Mouse (Mus musculus) embryonic facial prominence, embryonic 13.5 days (tissue): ENCODE data around the gene Orai3. TPM values are rescaled to one million over a fixed set of nuclear protein-coding genes. Genes with fewer than 3 reads are reported as not detected.
"Not testable (repeated sequence)": the region's sequence is repeated elsewhere in the genome, so short reads cannot be mapped to it uniquely, and the experiment has no call there.

Experiments
- ATAC-seq: fragments of 200-750 bp; cut with Nextera tagmentation; 2 replicates; pipeline ENCODE4 v1.8.0; 2017; ENCODE audit warnings: low read depth; ENCODE audit not compliant: insufficient number of reproducible peaks, insufficient read depth, low FRiP score, low TSS enrichment
- H3K27ac ChIP-seq: fragments of 300-500 bp; sonication (generic); 2 replicates; pipeline ENCODE4 v1.5.1; 2015; ENCODE audit warnings: moderate library complexity, mild to moderate bottlenecking, inconsistent platforms
- H3K27me3 ChIP-seq: fragments of 300-500 bp; sonication (generic); 2 replicates; pipeline ENCODE4 v1.6.1; 2015; ENCODE audit warnings: mild to moderate bottlenecking, inconsistent platforms
- H3K36me3 ChIP-seq: fragments of 300-500 bp; sonication (generic); 2 replicates; pipeline ENCODE4 v1.6.1; 2015; ENCODE audit warnings: mild to moderate bottlenecking, inconsistent platforms
- H3K4me1 ChIP-seq: fragments of 300-500 bp; sonication (generic); 2 replicates; pipeline ENCODE4 v1.6.1; 2015; ENCODE audit warnings: inconsistent platforms
- H3K4me2 ChIP-seq: fragments of 300-500 bp; sonication (generic); 2 replicates; pipeline ENCODE4 v1.6.1; 2015; ENCODE audit warnings: moderate library complexity, mild to moderate bottlenecking, inconsistent platforms
- H3K4me3 ChIP-seq: fragments of 300-500 bp; sonication (generic); 2 replicates; pipeline ENCODE4 v1.5.1; 2015; ENCODE audit warnings: mild to moderate bottlenecking, inconsistent platforms
- H3K9ac ChIP-seq: fragments of 300-500 bp; sonication (generic); 2 replicates; pipeline ENCODE4 v1.6.1; 2015; ENCODE audit warnings: mild to moderate bottlenecking, inconsistent platforms
- H3K9me3 ChIP-seq: fragments of 300-500 bp; sonication (generic); 2 replicates; pipeline ENCODE4 v1.6.1; 2016; ENCODE audit warnings: inconsistent platforms
- WGBS: fragments of 180-500 bp; shearing (Covaris S2); methylation state at CpG from one replicate; pipeline ENCODE4 v1.1.7; 2015; ENCODE audit warnings: mixed read lengths; 5-methylcytosine and 5-hydroxymethylcytosine counted together
- polyA plus RNA-seq: library from polyadenylated mRNA; unstranded; fragments of >200 nt; fragmentation: Nextera tagmentation; extraction: Ambion mirVana; gene quantifications from 2 replicates; pipeline ENCODE4 v1.2.1, GENCODE M21; 2015

The Orai3 gene
- 16.4 and 19.0 TPM in 2 replicates for polyA plus RNA-seq

GRCm38 (mm10) chr7:127769651-127770038, at the start of gene Orai3:
Orai3 (plus strand) TSS chr7:127769815.
- WGBS = 1% methylated on average over 24 of the region's 24 CpGs
- Histone ChIP-seq H3K9ac (peak within 1 kb of the TSS; percentile 92), H3K4me1 (peaks cover 31% of the 10 kb centered on the region), H3K4me3 (peak within 1 kb of the TSS; percentile 63), H3K4me2 (peak within 1 kb of the TSS; percentile 93), H3K9me3 (no peaks in the 10 kb centered on the region), H3K36me3 (peaks cover 39% of the 10 kb centered on the region), H3K27ac (peak within 1 kb of the TSS; percentile 94), H3K27me3 (no peaks in the 10 kb centered on the region)
- peak; percentile 67 for ATAC-seq

GRCm38 (mm10) chr7:127725490-127725889, 44.1 kb upstream of the Orai3 start:
- Histone ChIP-seq H3K27ac (no peak overlapping the region), H3K9me3 (no peaks in the 10 kb centered on the region), H3K9ac (0 out of 2 replicates have a peak overlapping the region, but pooled peaks have one; percentile 46), H3K4me3 (no peak overlapping the region), H3K27me3 (no peaks in the 10 kb centered on the region), H3K36me3 (no peaks in the 10 kb centered on the region), H3K4me1 (no peaks in the 10 kb centered on the region), H3K4me2 (no peak overlapping the region)
- WGBS = 38% methylated on average over 2 of the region's 2 CpGs
- ATAC-seq = no peak

GRCm38 (mm10) chr7:127725924-127726323, 43.7 kb upstream of the Orai3 start:
- no peak overlapping the region for H3K4me2 ChIP-seq
- 47% methylated on average over 6 of the region's 6 CpGs for WGBS
- no peaks in the 10 kb centered on the region for H3K9me3 ChIP-seq
- no peaks in the 10 kb centered on the region for H3K4me1 ChIP-seq
- no peaks in the 10 kb centered on the region for H3K27me3 ChIP-seq
- 0 out of 2 replicates have a peak overlapping the region, but pooled peaks have one; percentile 46 for H3K9ac ChIP-seq
- no peak overlapping the region for H3K27ac ChIP-seq
- no peaks in the 10 kb centered on the region for H3K36me3 ChIP-seq
- H3K4me3 ChIP-seq = no peak overlapping the region
- no peak; the same call in 1 of the 2 replicates for ATAC-seq

GRCm38 (mm10) chr7:127727898-127728297, 41.7 kb upstream of the Orai3 start:
- H3K27ac ChIP-seq = no peak overlapping the region
- no peaks in the 10 kb centered on the region for H3K36me3 ChIP-seq
- no peaks in the 10 kb centered on the region for H3K4me1 ChIP-seq
- 82% methylated on average over 7 of the region's 7 CpGs for WGBS
- H3K9me3 ChIP-seq = no peaks in the 10 kb centered on the region
- H3K4me3 ChIP-seq = no peak overlapping the region
- H3K4me2 ChIP-seq = no peak overlapping the region
- ATAC-seq = no peak
- no peaks in the 10 kb centered on the region for H3K27me3 ChIP-seq
- H3K9ac ChIP-seq = no peak overlapping the region

GRCm38 (mm10) chr7:127730170-127730569, 39.4 kb upstream of the Orai3 start:
- H3K4me3 ChIP-seq = no peak overlapping the region
- H3K4me1 ChIP-seq = no peaks in the 10 kb centered on the region
- H3K36me3 ChIP-seq = no peaks in the 10 kb centered on the region
- no peak overlapping the region for H3K9ac ChIP-seq
- H3K27me3 ChIP-seq = no peaks in the 10 kb centered on the region
- no peak overlapping the region for H3K4me2 ChIP-seq
- 74% methylated on average over 4 of the region's 4 CpGs for WGBS
- no peaks in the 10 kb centered on the region for H3K9me3 ChIP-seq
- no peak for ATAC-seq
- no peak overlapping the region for H3K27ac ChIP-seq

GRCm38 (mm10) chr7:127732066-127732465, 37.5 kb upstream of the Orai3 start, which contains the start of gene Ctf2:
Ctf2 (minus strand) TSS chr7:127732166.
- H3K9ac ChIP-seq, H3K27me3 ChIP-seq, ATAC-seq, H3K4me2 ChIP-seq, H3K27ac ChIP-seq, H3K36me3 ChIP-seq, H3K4me3 ChIP-seq, H3K4me1 ChIP-seq, H3K9me3 ChIP-seq: not testable (repeated sequence)
- no CpG with 5 or more reads among the region's 5 CpGs for WGBS

GRCm38 (mm10) chr7:127744366-127745045, 25.1 kb upstream of the Orai3 start, which contains the start of gene Fbxl19:
Fbxl19 (plus strand) TSS chr7:127744543.
- under 1% methylated on average over 26 of the region's 26 CpGs for WGBS

GRCm38 (mm10) chr7:127745251-127745651, 24.4 kb upstream of the Orai3 start:
- Histone ChIP-seq H3K9ac (peak overlapping the region; percentile 93), H3K27ac (peak overlapping the region; percentile 92), H3K4me2 (peak overlapping the region; percentile 85), H3K4me1 (peaks cover 26% of the 10 kb centered on the region), H3K9me3 (no peaks in the 10 kb centered on the region), H3K36me3 (peaks cover 25% of the 10 kb centered on the region), H3K4me3 (peak overlapping the region; percentile 88), H3K27me3 (no peaks in the 10 kb centered on the region)
- under 1% methylated on average over 19 of the region's 19 CpGs for whole genome bisulfite sequencing
- ATAC-seq = peak; percentile 82

More at GRCm38 (mm10) chr7:127744366-127745045, 25.1 kb upstream of the Orai3 start, which contains the start of gene Fbxl19:
- Histone ChIP-seq H3K9ac (peak within 1 kb of the TSS; percentile 93), H3K4me2 (peak within 1 kb of the TSS; percentile 85), H3K4me3 (peak within 1 kb of the TSS; percentile 88), H3K27ac (peak within 1 kb of the TSS; percentile 92), H3K9me3 (no peaks in the 10 kb centered on the region), H3K27me3 (no peaks in the 10 kb centered on the region), H3K36me3 (peaks cover 18% of the 10 kb centered on the region), H3K4me1 (peaks cover 23% of the 10 kb centered on the region)
- no peak for ATAC-seq

GRCm38 (mm10) chr7:127745652-127746493, 23.7 kb upstream of the Orai3 start:
- Histone ChIP-seq H3K36me3 (peaks cover 32% of the 10 kb centered on the region), H3K4me3 (peak overlapping the region; percentile 88), H3K9ac (peak overlapping the region; percentile 93), H3K4me1 (peaks cover 27% of the 10 kb centered on the region), H3K9me3 (no peaks in the 10 kb centered on the region), H3K4me2 (peak overlapping the region; percentile 85), H3K27ac (peak overlapping the region; percentile 92), H3K27me3 (no peaks in the 10 kb centered on the region)
- WGBS = under 1% methylated on average over 38 of the region's 39 CpGs
- peak; percentile 84 for ATAC-seq

- Histone ChIP-seq H3K36me3 (peaks cover 41% of the 10 kb centered on the region), H3K9me3 (no peaks in the 10 kb centered on the region), H3K4me2 (peak overlapping the region; percentile 85), H3K4me1 (peaks cover 27% of the 10 kb centered on the region), H3K9ac (peak overlapping the region; percentile 93), H3K27ac (peak overlapping the region; percentile 92), H3K27me3 (no peaks in the 10 kb centered on the region), H3K4me3 (peak overlapping the region; percentile 88)
- peak; percentile 4; the same call in 1 of the 2 replicates for ATAC-seq
- WGBS = under 1% methylated on average over 46 of the region's 62 CpGs
Observed at GRCm38 (mm10) chr7:127746494-127747491, 22.8 kb upstream of the Orai3 start.
